Mouse (Mus musculus): ENCODE measurements around the gene Brpf3.
"Not testable (repeated sequence)": the region's sequence is repeated elsewhere in the genome, so short reads cannot be mapped to it uniquely, and the experiment has no call there.

Gene Brpf3

GRCm38 (mm10) chr17:28799291-28800160 is 1.4 kb upstream of the Brpf3 start:
- no peak for DNase-seq (ENCODE audit: low spot score in 2 of 2)

- DNase-seq (ENCODE audit: low spot score in 2 of 2): no peak
These were observed 614 bp upstream of the Brpf3 start for GRCm38 (mm10) chr17:28800281-28800670.

GRCm38 (mm10) chr17:28801474-28802005 is 650 bp downstream of the Brpf3 start:
- DNase-seq (ENCODE audit: low spot score in 2 of 2): peak; percentile 97 to 98

GRCm38 (mm10) chr17:28802006-28802481 is 1.2 kb downstream of the Brpf3 start:
- peak in 1 of 2 experiments; percentile 50 for DNase-seq (ENCODE audit: low spot score in 2 of 2)

GRCm38 (mm10) chr17:28803316-28803715 is 2.4 kb downstream of the Brpf3 start:
- no peak for DNase-seq (ENCODE audit: low spot score in 2 of 2)

- DNase-seq (ENCODE audit: low spot score in 2 of 2): no peak
These were observed 4.1 kb downstream of the Brpf3 start for GRCm38 (mm10) chr17:28804973-28805372.

GRCm38 (mm10) chr17:28806770-28807169 is 5.9 kb downstream of the Brpf3 start:
- DNase-seq (ENCODE audit: low spot score in 2 of 2): no peak

GRCm38 (mm10) chr17:28808714-28809113 is 7.8 kb downstream of the Brpf3 start:
- DNase-seq (ENCODE audit: low spot score in 2 of 2): no peak

- no peak for DNase-seq (ENCODE audit: low spot score in 2 of 2)
These were observed 8.4 kb downstream of the Brpf3 start for GRCm38 (mm10) chr17:28809175-28809831.

- no peak for DNase-seq (ENCODE audit: low spot score in 2 of 2)
These were observed 11.5 kb downstream of the Brpf3 start for GRCm38 (mm10) chr17:28812345-28812744.

GRCm38 (mm10) chr17:28814529-28815097 is 13.7 kb downstream of the Brpf3 start:
- no peak for DNase-seq (ENCODE audit: low spot score in 2 of 2)

- no peak for DNase-seq (ENCODE audit: low spot score in 2 of 2)
These were observed 14.6 kb downstream of the Brpf3 start for GRCm38 (mm10) chr17:28815384-28816004.

GRCm38 (mm10) chr17:28816326-28816725 is 15.4 kb downstream of the Brpf3 start:
- DNase-seq (ENCODE audit: low spot score in 2 of 2): not testable (repeated sequence)

- DNase-seq (ENCODE audit: low spot score in 2 of 2): no peak
These were observed 16.3 kb downstream of the Brpf3 start for GRCm38 (mm10) chr17:28816875-28817811.

- DNase-seq (ENCODE audit: low spot score in 2 of 2): no peak
These were observed 19.3 kb downstream of the Brpf3 start for GRCm38 (mm10) chr17:28820189-28820588.

- DNase-seq (ENCODE audit: low spot score in 2 of 2): no peak
These were observed 22.3 kb downstream of the Brpf3 start for GRCm38 (mm10) chr17:28823004-28823745.

- DNase-seq (ENCODE audit: low spot score in 2 of 2): no peak
These were observed 22.9 kb downstream of the Brpf3 start for GRCm38 (mm10) chr17:28823749-28824148.

GRCm38 (mm10) chr17:28824896-28825295 is 24.0 kb downstream of the Brpf3 start:
- DNase-seq (ENCODE audit: low spot score in 2 of 2): no peak

- DNase-seq (ENCODE audit: low spot score in 2 of 2): no peak
These were observed 24.6 kb downstream of the Brpf3 start for GRCm38 (mm10) chr17:28825359-28826041.

Measured in frontal cortex, postnatal 10 days (tissue).